Mouse (Mus musculus) hindbrain, embryonic 15.5 days (tissue): ENCODE measurements around the gene Angptl4. TPM values are rescaled to one million over a fixed set of nuclear protein-coding genes. Genes with fewer than 3 reads are reported as not detected.
A peak's percentile ranks its signal among the peaks of the same experiment; 100 is the strongest.

ENCODE experiments used
- ATAC-seq: fragments of 200-750 bp; cut with Nextera tagmentation; 2 replicates; pipeline ENCODE4 v1.8.0; 2017; ENCODE audit warnings: low read depth, moderate number of reproducible peaks, moderate TSS enrichment; ENCODE audit not compliant: low FRiP score
- H3K27ac ChIP-seq: fragments of 300-500 bp; sonication (generic); replicated peaks from 2 replicates; pipeline ENCODE4 v1.5.1; 2015; ENCODE audit warnings: mild to moderate bottlenecking, inconsistent platforms
- H3K27me3 ChIP-seq: fragments of 300-500 bp; sonication (generic); 2 replicates; pipeline ENCODE4 v1.6.1; 2015; ENCODE audit warnings: control low read depth, inconsistent platforms
- H3K36me3 ChIP-seq: fragments of 300-500 bp; sonication (generic); 2 replicates; pipeline ENCODE4 v1.6.1; 2015; ENCODE audit warnings: control low read depth, inconsistent platforms
- H3K4me1 ChIP-seq: fragments of 300-500 bp; sonication (generic); replicated peaks from 2 replicates; pipeline ENCODE4 v1.6.1; 2015; ENCODE audit warnings: control low read depth, inconsistent platforms
- H3K4me2 ChIP-seq: fragments of 300-500 bp; sonication (generic); 2 replicates; pipeline ENCODE4 v1.6.1; 2015; ENCODE audit warnings: moderate library complexity, mild to moderate bottlenecking, inconsistent platforms
- H3K4me3 ChIP-seq: fragments of 300-500 bp; sonication (generic); 2 replicates; pipeline ENCODE4 v1.5.1; 2015; ENCODE audit warnings: mild to moderate bottlenecking, inconsistent platforms
- H3K9ac ChIP-seq: fragments of 300-500 bp; sonication (generic); 2 replicates; pipeline ENCODE4 v1.6.1; 2015; ENCODE audit warnings: inconsistent platforms
- H3K9me3 ChIP-seq: fragments of 300-500 bp; sonication (generic); 2 replicates; pipeline ENCODE4 v1.6.1; 2016; ENCODE audit warnings: control low read depth, inconsistent platforms
- WGBS: fragments of 180-500 bp; shearing (Covaris S2); methylation state at CpG from one replicate; pipeline ENCODE4 v1.1.7; 2015; 5-methylcytosine and 5-hydroxymethylcytosine counted together
- polyA plus RNA-seq: library from polyadenylated mRNA; unstranded; fragments of >200 nt; fragmentation: Nextera tagmentation; extraction: Ambion mirVana; gene quantifications from 2 replicates; pipeline ENCODE4 v1.2.1, GENCODE M21; 2015

Gene Angptl4
- polyA plus RNA-seq, 1 experiment from 2014 or later, result 23.9 TPM

GRCm38 (mm10) chr17:33799277-33799676 lies 17.6 kb upstream of the Angptl4 start:
- H3K9ac ChIP-seq, result no peak overlapping the region
- WGBS, result 79% methylated on average over 1 of the region's 1 CpGs
- no peaks in the 10 kb centered on the region for H3K27me3 ChIP-seq
- H3K9me3 ChIP-seq, result no peaks in the 10 kb centered on the region
- no peak overlapping the region for H3K4me2 ChIP-seq
- H3K27ac ChIP-seq, result no peak overlapping the region
- no peak for ATAC-seq
- H3K36me3 ChIP-seq, result no peaks in the 10 kb centered on the region
- no peaks in the 10 kb centered on the region for H3K4me1 ChIP-seq
- H3K4me3 ChIP-seq, result no peak overlapping the region

- Histone ChIP-seq H3K9me3 (no peaks in the 10 kb centered on the region), H3K27me3 (no peaks in the 10 kb centered on the region), H3K9ac (no peak overlapping the region), H3K4me1 (no peaks in the 10 kb centered on the region), H3K27ac (no peak overlapping the region), H3K4me2 (no peak overlapping the region), H3K36me3 (no peaks in the 10 kb centered on the region), H3K4me3 (no peak overlapping the region)
- 60% methylated on average over 3 of the region's 3 CpGs for WGBS
- no peak for ATAC-seq
These were observed 16.7 kb upstream of the Angptl4 start for GRCm38 (mm10) chr17:33798306-33798705.

- Histone ChIP-seq H3K9ac (no peak overlapping the region), H3K27ac (no peak overlapping the region), H3K4me3 (no peak overlapping the region), H3K36me3 (no peaks in the 10 kb centered on the region), H3K4me2 (no peak overlapping the region), H3K9me3 (no peaks in the 10 kb centered on the region), H3K4me1 (no peaks in the 10 kb centered on the region), H3K27me3 (no peaks in the 10 kb centered on the region)
- WGBS, result 79% methylated on average over 4 of the region's 4 CpGs
- ATAC-seq, result no peak
These were observed 7.1 kb upstream of the Angptl4 start for GRCm38 (mm10) chr17:33788732-33789131.

GRCm38 (mm10) chr17:33786375-33786774 lies 4.7 kb upstream of the Angptl4 start:
- Histone ChIP-seq H3K36me3 (no peaks in the 10 kb centered on the region), H3K4me2 (no peak overlapping the region), H3K9ac (no peak overlapping the region), H3K4me1 (peaks cover 9% of the 10 kb centered on the region), H3K4me3 (no peak overlapping the region), H3K27me3 (no peaks in the 10 kb centered on the region), H3K27ac (no peak overlapping the region), H3K9me3 (no peaks in the 10 kb centered on the region)
- no peak for ATAC-seq
- 82% methylated on average over 18 of the region's 18 CpGs for WGBS

GRCm38 (mm10) chr17:33784939-33785338 lies 3.3 kb upstream of the Angptl4 start:
- Histone ChIP-seq H3K27ac (no peak overlapping the region), H3K27me3 (no peaks in the 10 kb centered on the region), H3K9me3 (no peaks in the 10 kb centered on the region), H3K9ac (no peak overlapping the region), H3K4me1 (peaks cover 17% of the 10 kb centered on the region), H3K4me3 (no peak overlapping the region), H3K36me3 (no peaks in the 10 kb centered on the region), H3K4me2 (no peak overlapping the region)
- ATAC-seq, result no peak
- WGBS, result 93% methylated on average over 2 of the region's 2 CpGs

GRCm38 (mm10) chr17:33783408-33783807 lies 1.8 kb upstream of the Angptl4 start:
- ATAC-seq, result no peak
- Histone ChIP-seq H3K4me2 (no peak overlapping the region), H3K4me3 (no peak overlapping the region), H3K36me3 (no peaks in the 10 kb centered on the region), H3K9me3 (no peaks in the 10 kb centered on the region), H3K27ac (0 out of 2 replicates have a peak overlapping the region, but pooled peaks have one; percentile 22), H3K4me1 (peaks cover 25% of the 10 kb centered on the region), H3K27me3 (no peaks in the 10 kb centered on the region), H3K9ac (no peak overlapping the region)

GRCm38 (mm10) chr17:33782067-33782466 lies 437 bp upstream of the Angptl4 start:
- H3K9ac ChIP-seq, result 0 out of 2 replicates have a peak overlapping the region, but pooled peaks have one; percentile 38
- no peaks in the 10 kb centered on the region for H3K9me3 ChIP-seq
- no peak for ATAC-seq
- peaks cover 25% of the 10 kb centered on the region for H3K4me1 ChIP-seq
- H3K27me3 ChIP-seq, result no peaks in the 10 kb centered on the region
- no peaks in the 10 kb centered on the region for H3K36me3 ChIP-seq
- H3K4me2 ChIP-seq, result peak overlapping the region; percentile 99
- 41% methylated on average over 4 of the region's 4 CpGs for WGBS
- no peak overlapping the region for H3K27ac ChIP-seq
- peak overlapping the region; percentile 55 for H3K4me3 ChIP-seq

- Histone ChIP-seq H3K4me1 (peaks cover 25% of the 10 kb centered on the region), H3K27me3 (no peaks in the 10 kb centered on the region), H3K9me3 (no peaks in the 10 kb centered on the region), H3K9ac (no peak overlapping the region), H3K36me3 (no peaks in the 10 kb centered on the region), H3K4me3 (peak overlapping the region; percentile 55; the same call in 1 of the 2 replicates), H3K27ac (peak overlapping the region; percentile 74), H3K4me2 (peak overlapping the region; percentile 99)
- WGBS, result 83% methylated on average over 5 of the region's 5 CpGs
- no peak for ATAC-seq
These were observed 1.2 kb downstream of the Angptl4 start for GRCm38 (mm10) chr17:33780431-33780830.

- no peak for ATAC-seq
- WGBS, result 92% methylated on average over 5 of the region's 5 CpGs
- peaks cover 25% of the 10 kb centered on the region for H3K4me1 ChIP-seq
- no peaks in the 10 kb centered on the region for H3K36me3 ChIP-seq
- H3K9ac ChIP-seq, result no peak overlapping the region
- H3K27ac ChIP-seq, result peak overlapping the region; percentile 74
- H3K9me3 ChIP-seq, result no peaks in the 10 kb centered on the region
- peak overlapping the region; percentile 99 for H3K4me2 ChIP-seq
- peak overlapping the region; percentile 55; the same call in 1 of the 2 replicates for H3K4me3 ChIP-seq
- H3K27me3 ChIP-seq, result no peaks in the 10 kb centered on the region
These were observed 1.7 kb downstream of the Angptl4 start for GRCm38 (mm10) chr17:33779967-33780295.

GRCm38 (mm10) chr17:33779271-33779966 lies 2.2 kb downstream of the Angptl4 start:
- Histone ChIP-seq H3K4me2 (peak overlapping the region; percentile 99), H3K9ac (no peak overlapping the region), H3K4me1 (peaks cover 25% of the 10 kb centered on the region), H3K36me3 (no peaks in the 10 kb centered on the region), H3K27me3 (no peaks in the 10 kb centered on the region), H3K9me3 (no peaks in the 10 kb centered on the region), H3K27ac (peak overlapping the region; percentile 74), H3K4me3 (peak overlapping the region; percentile 3; the same call in 1 of the 2 replicates)
- ATAC-seq, result peak; percentile 89
- 52% methylated on average over 9 of the region's 9 CpGs for WGBS

- H3K27ac ChIP-seq, result no peak overlapping the region
- H3K4me1 ChIP-seq, result peaks cover 10% of the 10 kb centered on the region; the same call in 1 of the 2 replicates
- no peak for ATAC-seq
- no peak overlapping the region for H3K4me2 ChIP-seq
- no peaks in the 10 kb centered on the region for H3K9me3 ChIP-seq
- no peaks in the 10 kb centered on the region for H3K36me3 ChIP-seq
- 93% methylated on average over 4 of the region's 4 CpGs for whole genome bisulfite sequencing
- no peaks in the 10 kb centered on the region for H3K27me3 ChIP-seq
- H3K4me3 ChIP-seq, result no peak overlapping the region
- H3K9ac ChIP-seq, result no peak overlapping the region
These were observed 6.3 kb downstream of the Angptl4 start for GRCm38 (mm10) chr17:33775287-33775686.

GRCm38 (mm10) chr17:33774573-33775155 lies 7.0 kb downstream of the Angptl4 start:
- Histone ChIP-seq H3K9me3 (no peaks in the 10 kb centered on the region), H3K4me3 (no peak overlapping the region), H3K27ac (no peak overlapping the region), H3K36me3 (no peaks in the 10 kb centered on the region), H3K4me2 (no peak overlapping the region), H3K27me3 (no peaks in the 10 kb centered on the region), H3K4me1 (peaks cover 7% of the 10 kb centered on the region; the same call in 1 of the 2 replicates), H3K9ac (no peak overlapping the region)
- ATAC-seq, result no peak
- 89% methylated on average over 8 of the region's 8 CpGs for WGBS
